Mouse (Mus musculus): ENCODE data around the gene Cebpe.

Cebpe gene

DNA sequence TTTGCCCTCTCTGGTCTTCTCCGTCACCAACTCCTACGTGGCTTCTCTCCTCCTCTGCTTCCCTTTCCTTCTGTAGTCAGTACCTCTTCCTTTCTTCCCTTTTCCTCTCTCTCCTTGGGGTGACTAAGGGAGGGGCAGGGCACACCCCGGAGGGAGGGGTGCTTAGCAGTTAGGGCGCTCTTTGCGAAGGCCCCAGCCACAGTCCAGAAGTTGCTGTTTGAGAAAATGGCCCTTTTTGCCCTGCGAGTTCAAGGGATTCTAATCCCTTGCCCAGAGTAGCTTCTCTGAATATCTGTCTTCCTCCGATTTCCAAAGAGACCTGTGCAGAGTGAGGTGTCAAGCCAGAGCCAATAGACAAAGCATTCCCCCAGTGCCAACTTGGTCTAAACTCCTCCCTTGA lies at the start of gene Cebpe:
TSS of gene Cebpe (minus strand) at position 101 of the 400 bp plus-strand sequence.
- DNase-seq (ENCODE audit: low read depth, low spot score), result no peak

DNA sequence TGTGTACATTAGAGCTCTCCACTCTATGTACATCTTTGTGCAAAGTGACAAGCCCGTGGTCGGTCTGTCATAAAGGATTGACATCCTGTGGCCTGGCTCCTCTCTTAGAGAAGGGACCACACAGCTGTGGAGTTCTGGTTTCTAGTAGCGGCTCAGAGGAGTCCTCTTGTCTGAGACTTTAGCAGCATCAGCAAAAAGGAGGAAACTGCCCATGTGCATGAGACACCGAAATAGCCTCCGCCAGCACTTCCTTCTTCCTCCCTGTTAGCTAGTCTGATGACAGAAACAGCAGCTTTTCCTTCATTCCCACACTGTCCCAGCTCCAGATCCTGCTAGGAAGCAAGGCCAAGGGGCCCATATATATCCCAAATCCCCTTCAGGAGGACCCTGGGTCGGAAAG lies 44.4 kb upstream of the Cebpe start:
- no peak for DNase-seq (ENCODE audit: low read depth, low spot score)

DNA sequence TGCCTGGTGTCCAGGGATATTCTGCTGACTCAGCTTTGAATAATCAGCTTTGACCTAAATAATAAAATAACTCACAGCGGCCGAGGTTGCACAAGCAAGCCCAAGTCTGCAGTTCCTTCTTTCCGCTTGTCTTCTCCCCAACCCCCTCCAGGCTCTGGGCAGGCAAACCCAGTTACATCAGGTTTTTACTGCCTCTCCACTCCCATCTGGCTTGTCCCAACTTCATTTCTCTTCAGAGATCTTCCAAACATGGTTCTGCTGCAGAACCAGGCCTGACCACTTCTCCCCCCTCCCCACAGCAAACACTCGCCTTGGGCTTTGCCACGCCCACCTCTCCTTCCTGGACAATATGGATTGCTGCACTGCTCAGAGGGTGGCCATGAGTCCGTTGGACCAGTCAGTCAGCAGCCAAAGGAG lies 42.6 kb upstream of the Cebpe start:
- no peak for DNase-seq (ENCODE audit: low read depth, low spot score)

DNA sequence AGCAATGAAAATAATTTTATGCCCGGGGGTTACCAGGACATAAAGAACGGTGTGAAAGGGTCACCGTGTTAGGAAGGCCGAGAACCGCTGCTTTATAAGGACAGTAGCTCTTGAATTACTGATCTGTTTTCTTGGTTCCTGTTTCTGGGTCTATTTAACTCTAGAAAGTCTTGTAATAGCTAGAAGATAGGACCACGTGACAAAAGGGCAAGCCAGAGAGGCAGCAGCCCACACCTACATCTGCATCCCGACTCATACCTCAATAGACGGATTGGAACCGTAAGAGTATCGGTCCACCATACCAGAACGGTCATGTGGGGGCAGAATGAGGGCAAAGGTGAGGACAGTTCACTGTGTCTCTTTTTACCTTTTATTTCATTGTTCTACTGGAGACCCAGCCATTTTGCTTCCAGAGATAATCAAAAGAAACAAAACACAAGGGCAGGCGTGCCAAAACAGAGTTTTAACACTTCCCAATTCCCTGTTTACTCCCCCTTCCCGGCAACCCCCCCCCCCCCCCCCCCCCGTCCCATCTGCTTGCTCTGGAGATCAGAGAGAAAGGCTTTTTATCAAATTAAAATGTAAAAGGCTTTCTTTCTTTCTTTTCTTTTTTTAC lies 42.1 kb upstream of the Cebpe start:
- no peak for DNase-seq (ENCODE audit: low read depth, low spot score)

DNA sequence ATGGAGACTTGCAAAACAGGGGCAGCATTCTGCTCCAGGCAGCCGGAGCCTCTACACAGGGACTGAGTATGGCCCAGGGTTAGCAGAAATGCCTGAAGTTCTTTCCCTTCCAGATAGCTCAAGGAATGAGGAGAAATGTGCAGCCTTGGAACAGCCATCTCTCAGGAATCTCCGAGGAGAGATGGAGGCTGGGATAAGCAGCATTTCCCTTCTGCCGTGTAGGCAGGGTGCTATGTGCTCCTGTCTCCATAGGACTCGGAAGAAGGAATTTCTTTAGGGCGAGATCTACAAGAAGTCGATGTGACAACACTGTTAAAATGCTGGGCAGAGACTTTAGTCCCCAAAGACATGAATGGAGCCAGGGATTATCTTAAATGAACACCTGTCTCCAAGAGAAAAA lies 41.0 kb upstream of the Cebpe start:
- DNase-seq (ENCODE audit: low read depth, low spot score), result no peak

DNA sequence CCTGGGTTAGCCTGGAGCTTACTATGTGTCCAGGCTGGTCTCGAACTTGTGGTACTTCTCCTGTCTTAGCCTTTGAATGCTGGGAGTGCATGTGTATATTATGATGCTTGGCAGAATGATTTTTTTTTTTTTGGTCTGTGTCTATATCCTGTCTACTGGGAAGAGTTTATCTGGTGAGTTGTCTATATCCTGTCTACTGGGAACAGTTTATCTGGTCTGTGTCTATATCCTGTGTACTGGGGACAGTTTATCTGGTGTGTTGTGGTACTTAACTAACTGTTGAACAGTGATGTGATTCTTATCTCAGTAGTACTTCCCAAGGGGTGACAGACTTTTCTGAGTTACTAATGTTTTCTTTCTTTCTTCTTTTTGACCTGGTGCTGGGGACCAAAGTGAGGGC lies 39.8 kb upstream of the Cebpe start:
- no peak for DNase-seq (ENCODE audit: low read depth, low spot score)

DNA sequence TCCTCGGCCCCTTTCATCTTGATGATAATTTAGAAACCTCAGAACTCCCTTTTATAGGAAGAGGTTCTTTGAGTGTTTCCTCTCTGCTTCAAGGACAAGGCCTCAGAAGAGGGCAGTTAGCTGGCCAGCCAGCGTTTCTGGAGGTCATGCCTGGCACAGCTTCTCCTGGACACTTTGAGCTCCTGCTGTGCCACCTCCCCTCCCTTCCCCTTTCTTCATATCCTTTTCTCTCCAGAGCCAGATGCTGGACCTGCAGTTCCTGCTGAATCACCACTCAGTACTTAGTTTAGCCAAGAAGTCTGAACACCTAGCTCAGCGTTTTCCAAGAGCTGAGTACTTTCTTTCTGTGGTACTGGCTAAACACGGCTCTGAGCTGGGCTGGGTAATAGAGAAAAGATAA lies 37.3 kb upstream of the Cebpe start:
- DNase-seq (ENCODE audit: low read depth, low spot score), result no peak

DNA sequence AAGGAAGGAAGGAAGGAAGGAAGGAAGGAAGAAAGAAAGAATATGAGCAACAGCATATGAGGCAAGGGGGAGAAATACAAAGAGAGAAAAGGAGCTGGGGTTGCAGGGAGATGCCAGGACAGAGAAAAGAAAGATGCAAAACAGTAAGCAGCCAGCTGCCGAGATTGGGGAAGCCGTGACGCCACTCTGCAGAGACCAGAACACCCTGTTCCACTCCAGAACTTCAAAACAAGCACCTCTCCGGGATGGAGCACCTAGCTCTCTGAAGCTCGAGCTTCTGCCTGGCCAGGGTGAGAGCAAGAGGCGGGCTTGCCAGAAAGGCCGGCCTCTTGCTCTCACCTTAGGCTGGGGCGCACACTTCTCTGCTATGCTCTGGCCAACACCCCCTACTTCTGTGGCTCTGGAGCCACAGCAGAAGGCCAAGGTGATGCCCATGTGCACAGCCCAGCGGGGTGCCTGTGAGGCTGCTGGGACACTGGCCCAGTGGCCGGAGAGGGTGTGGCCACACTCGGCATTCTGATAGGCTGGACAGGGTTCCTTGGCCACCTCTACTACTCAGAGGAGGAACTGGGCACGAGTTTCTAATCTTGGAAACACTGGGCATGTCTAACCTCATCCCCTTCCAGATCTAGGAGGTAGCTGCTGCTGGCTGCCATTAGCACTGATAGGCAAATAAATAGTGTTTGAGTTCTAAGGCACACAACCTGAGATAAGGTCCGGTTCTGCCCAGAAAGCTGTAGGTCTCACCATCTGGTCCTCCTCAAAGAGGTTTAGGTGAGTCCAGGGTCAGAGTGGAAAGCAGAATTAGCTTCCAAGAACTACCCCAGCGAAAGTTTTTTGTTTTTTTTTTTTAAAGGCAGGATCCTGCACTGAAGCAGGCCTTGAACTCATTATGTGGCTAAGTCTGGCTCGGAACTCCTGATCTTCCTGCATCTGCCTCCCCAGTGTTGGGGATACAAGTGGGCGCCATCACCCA lies 36.3 kb upstream of the Cebpe start:
- no peak for DNase-seq (ENCODE audit: low read depth, low spot score)

DNA sequence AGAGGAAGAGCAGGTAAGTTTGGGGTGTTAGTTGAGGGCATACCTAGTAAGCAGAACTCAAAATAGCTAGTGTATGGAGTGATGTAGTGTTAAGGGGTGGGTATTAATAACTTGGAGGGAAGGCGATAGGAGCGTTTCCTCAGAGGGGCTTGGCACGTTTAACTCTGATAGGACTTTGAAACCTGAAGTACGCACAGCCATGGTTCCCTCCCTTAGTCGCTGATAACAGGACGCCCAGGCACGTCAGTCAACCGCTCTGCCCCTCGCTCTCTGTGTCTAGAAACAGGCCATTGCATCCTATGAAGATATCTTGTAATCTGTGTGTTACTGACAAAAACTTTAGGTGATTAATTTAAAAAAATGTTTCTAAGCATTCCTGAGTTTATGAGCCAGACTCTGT lies 34.1 kb upstream of the Cebpe start:
- no peak for DNase-seq (ENCODE audit: low read depth, low spot score)

DNA sequence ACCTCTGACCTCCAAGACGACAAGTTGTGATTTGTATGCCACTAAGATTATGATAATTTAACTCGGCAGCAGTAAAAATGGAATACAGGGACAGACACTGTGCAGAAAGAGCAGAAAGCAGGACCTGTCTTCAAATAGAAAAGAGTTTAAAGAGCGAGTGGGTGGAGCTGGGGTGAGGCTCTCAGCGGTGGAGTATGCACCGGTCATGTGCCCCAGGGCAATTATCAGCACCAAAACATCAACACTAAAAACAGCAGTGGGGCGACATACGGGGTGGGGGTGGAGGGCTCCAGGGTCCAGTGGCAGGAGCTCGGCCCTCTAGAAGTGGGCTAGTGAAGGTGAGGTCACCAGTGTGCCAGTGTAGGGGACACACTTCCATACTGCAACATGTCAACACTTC lies 32.5 kb upstream of the Cebpe start:
- no peak for DNase-seq (ENCODE audit: low read depth, low spot score)

DNA sequence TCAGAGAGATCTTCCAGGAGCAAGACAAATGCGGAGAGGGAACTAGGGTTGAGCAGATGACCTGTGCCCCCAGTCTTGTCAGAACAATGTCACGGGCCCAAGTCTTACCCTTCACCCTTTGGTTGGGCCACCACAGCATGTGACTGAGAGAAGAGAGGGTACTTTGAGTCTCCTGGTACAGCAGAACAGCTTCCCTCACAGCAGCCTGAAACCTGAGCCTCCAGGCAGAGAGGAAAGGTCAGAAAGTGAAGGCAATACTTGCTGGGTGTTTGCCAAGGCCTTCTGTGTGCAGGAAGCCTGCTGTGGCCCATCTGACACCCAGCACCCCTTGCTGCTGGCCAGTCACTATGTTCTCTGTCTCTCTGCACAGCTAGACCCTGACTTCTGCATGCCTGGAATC lies 30.4 kb upstream of the Cebpe start:
- no peak for DNase-seq (ENCODE audit: low read depth, low spot score)

DNA sequence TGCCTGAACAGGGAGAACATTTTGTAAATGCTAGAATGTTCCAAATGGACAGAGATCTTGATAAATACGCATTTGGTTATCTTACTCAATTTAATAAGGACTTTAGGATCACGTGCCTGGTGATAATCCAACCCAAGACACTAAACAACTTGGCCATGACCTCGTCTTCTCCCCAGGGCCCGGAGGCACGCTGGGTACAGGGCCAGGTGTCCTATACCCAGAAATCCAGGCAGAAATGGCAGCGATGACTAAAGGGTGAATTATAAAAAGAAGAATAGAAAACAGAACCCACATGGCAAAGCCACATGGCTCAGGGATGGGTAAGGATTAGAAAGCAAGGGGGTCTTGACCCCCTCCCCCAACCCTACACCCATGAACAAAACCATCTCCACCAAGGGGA lies 29.7 kb upstream of the Cebpe start:
- no peak for DNase-seq (ENCODE audit: low read depth, low spot score)

DNA sequence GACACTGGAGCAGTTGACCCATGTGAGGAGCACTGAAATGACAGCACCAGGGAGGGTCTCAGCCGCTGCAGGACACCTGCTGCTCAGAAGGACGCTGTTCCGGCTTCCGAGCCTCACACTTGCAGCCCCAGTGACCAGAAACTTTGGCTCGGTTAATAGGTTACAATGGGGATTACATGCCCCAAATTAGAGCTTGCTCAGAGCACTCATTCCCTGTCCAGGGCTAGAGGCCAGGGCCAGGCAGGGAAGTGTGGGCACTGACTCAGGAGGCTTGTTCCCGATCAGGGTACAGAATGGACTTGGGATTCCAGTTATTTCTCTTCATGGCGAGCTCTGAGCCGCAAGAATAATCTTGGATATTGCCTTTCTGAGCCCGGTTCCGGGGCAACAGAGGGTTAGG lies 25.7 kb upstream of the Cebpe start:
- no peak for DNase-seq (ENCODE audit: low read depth, low spot score)

DNA sequence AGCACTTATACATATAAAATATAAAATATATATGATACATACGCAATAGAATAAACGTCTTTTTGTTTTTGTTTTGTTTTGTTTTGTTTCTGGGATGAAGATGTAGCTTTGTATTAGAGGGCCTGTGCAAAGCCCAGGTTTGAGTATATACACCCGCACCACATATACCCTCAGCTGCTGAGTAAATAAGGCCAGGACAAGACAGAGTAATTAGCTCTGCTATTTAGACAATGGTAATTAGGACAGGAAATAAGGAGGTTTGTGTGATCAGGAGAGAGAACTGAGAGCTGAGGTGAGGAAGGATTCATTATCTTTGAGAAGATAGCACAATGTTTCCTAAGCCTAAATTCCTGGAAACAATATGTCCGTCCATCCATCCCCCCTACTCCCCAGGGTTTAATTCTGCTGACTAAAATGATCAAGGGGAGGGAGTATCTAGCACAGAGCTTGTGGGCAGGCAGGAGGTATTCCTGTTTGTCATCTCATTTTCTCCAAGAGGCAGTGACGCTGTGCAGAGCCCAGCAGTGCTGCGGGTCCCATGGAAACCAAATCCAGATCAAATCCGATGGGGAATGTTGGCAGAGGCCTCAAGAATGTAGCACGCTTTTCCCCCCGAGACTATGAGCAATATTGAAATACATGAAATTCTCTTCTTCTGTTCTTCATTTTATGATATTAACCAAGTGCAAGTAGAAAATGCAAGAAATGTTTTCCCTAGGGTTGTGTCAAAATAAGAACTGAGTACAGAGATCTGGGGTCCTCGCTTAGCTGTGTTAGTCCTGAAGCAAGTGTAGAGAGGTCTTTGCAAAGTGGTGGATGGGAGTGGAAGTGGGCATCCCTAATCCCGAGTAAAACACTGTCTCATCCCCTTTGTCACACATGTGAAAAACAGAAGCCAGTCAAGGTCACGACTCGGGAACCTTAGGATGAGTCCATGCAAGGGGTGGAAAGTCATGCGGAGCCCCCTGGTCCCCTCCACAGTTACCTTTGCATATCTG lies 24.9 kb upstream of the Cebpe start:
- DNase-seq (ENCODE audit: low read depth, low spot score), result no peak

DNA sequence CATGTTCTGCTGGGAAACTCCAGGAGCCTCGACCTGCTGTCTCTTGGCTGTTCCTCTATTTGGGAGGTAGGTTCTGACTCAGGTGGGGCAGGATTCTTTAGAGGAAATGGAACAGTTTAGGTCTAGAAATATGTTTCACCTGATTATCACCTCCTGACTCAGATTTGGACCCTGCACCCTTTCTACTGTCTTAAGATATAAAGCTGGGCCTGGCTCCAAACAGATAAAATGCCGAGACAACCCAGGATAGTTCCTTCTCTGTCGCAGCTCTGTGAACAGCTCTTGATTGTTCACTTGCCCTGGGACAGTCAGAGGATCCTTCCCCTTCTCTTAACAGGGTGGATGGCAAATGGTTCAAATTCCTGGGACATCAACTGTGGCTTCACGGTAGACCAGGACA lies 23.2 kb upstream of the Cebpe start:
- no peak for DNase-seq (ENCODE audit: low read depth, low spot score)

DNA sequence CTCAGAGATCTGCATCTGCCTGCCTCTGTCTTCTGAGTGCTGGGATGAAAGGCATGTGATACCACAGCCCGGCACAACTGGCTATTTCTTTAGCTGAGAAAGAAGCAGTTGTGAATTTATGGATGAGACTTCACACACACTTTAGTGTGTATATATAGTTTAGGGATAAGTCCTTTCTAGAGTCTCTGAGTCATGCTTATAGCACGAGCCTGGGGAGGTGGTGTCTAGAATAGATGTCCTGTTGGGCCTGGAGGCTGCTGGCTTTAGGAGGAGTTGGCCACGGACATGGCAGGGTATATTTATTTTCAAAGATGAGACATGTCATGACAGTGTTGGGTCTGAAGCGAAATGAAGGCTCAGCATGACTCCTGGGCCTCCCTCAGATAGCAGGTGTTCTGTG lies 22.0 kb upstream of the Cebpe start:
- DNase-seq (ENCODE audit: low read depth, low spot score), result no peak

DNA sequence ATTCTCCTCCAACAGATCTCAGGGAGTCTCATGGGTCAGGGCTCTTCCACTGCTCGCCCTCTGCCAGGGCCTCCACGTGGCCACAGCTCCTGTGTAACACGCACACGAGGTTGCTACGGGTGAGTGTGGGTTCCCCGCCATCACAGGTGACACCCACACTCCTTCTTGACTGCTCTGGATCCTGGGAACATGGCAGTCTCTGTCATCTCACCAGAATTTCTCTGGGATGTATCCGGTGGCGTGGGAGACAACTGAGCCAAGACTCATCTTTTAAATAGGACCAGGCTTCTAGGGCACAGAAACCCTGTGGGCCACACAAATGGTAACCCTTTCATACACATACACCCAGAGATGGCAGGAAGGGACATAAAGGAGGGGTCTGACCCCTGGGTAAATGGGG lies 20.2 kb upstream of the Cebpe start:
- DNase-seq (ENCODE audit: low read depth, low spot score), result no peak

DNA sequence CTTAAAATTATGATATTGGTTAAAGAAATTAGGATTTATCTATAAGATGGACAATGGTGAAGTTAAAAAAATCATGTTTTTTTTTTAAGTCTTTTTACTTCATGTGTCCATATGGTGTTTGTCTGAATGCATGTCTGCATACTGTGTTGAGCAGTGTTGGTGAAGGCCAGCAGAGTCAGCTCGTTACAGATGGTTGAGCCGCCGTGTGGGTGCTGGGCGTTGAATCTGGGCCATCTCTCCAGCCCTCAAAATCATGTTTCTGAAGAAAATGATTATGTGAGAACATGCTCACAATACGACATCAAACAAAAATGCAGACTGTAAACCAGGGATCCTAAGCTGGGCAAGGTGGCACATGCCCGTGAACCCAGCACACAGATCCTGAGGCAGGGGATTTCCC lies 18.3 kb upstream of the Cebpe start:
- DNase-seq (ENCODE audit: low read depth, low spot score), result no peak

DNA sequence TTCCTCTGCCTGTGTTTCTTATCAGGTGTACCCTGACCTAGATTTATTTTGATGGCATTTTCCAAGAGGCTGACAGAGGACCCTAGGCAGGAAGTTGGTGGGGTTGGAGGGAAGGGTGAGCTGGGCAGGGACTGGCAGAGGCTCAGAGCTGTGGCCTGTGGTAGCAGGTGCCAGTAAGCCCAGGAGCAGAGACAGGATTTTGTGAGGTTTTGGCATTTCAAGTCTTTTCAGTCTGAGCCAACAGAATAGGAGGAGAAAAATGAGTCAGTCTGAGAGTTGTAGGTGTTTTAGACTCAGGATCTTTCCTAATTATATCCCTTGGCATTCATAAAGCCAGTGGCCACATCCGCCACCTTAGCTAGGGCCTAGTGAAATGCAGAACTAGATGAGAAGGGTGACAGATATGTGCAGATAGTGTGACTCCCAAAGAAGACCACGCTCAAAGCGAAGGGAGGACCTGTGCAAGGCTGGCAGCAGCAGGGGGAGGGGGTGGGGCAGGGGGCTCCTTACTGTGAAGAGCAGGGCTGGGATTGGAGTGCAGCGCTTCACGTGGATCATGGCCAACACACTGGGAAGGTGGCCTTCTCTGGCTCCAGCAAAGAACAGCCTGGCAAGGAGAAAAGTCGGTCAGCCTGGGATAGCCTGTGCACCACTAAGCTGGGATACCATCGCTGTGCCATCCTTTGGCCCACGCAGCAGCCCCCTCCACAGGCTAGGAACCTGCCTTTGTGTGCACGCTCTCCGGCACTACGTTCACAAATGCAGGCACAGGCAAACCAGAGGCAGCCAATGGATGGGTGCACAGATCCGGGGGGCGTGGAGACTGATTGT lies 17.1 kb upstream of the Cebpe start:
- DNase-seq (ENCODE audit: low read depth, low spot score), result no peak

DNA sequence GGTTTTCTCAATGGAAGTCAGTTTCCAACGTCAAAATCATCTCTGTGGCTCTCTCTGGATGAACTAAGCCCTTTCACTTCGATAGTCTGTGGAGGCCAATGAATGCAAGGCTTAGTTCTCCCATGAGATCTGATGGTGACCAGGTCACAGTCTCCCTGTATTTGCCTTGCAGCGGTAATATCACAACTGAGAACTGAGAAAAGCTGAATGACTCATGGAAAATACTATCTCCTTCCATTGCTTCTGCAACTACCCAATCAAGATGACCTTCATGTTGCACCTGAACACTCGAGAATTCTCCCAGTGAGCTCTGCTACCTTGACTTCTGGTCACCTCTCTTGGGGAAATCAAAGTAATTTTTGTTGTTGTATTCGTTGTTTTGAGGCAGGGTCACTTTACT lies 15.6 kb upstream of the Cebpe start:
- no peak for DNase-seq (ENCODE audit: low read depth, low spot score)

DNA sequence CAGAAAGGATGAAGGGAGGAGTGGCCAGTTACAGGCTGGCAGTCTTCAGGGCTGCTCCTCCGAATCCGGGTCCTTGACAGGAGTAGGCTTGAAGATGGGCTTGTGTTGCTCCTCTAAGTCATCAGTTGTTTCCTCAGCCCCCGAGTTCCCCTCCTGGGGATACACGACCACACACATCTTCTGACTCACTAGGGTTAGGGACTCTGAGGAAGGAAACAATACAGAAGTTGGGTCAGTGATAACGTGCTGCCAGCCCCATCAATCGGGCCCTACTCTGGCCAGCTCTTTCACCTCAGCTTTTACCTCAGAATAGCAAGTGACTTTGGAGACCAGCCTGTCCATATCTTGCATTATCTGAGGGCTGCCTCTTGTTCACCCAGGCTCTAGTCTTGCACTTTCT lies 12.1 kb upstream of the Cebpe start:
- no peak for DNase-seq (ENCODE audit: low read depth, low spot score)
